Mouse (Mus musculus): ENCODE results near the gene Plek. TPM values are rescaled to one million over a fixed set of nuclear protein-coding genes. Genes with fewer than 3 reads are reported as not detected.

Plek gene
- polyA plus RNA-seq, 1 experiment from 2014 or later: 4.3 TPM

GRCm38 (mm10) chr11:16999387-16999786 lies 52.8 kb downstream of the Plek start:
- no peaks in the 10 kb centered on the region for H3K9me3 ChIP-seq
- WGBS: 86% methylated on average over 4 of the region's 4 CpGs
- no peak overlapping the region for H3K4me2 ChIP-seq
- H3K4me1 ChIP-seq: no peaks in the 10 kb centered on the region
- ATAC-seq (ENCODE audit: insufficient number of reproducible peaks, insufficient read depth, low FRiP score, low TSS enrichment, low read depth): no peak
- H3K4me3 ChIP-seq: no peak overlapping the region
- no peak overlapping the region for H3K27ac ChIP-seq
- H3K27me3 ChIP-seq: no peaks in the 10 kb centered on the region
- no peak overlapping the region for H3K9ac ChIP-seq
- H3K36me3 ChIP-seq: no peaks in the 10 kb centered on the region

- no peak overlapping the region for H3K9ac ChIP-seq
- no peak overlapping the region for H3K4me3 ChIP-seq
- no peak overlapping the region for H3K4me2 ChIP-seq
- no peaks in the 10 kb centered on the region for H3K27me3 ChIP-seq
- ATAC-seq (ENCODE audit: insufficient number of reproducible peaks, insufficient read depth, low FRiP score, low TSS enrichment, low read depth): no peak
- no peaks in the 10 kb centered on the region for H3K4me1 ChIP-seq
- H3K36me3 ChIP-seq: no peaks in the 10 kb centered on the region
- H3K27ac ChIP-seq: no peak overlapping the region
- no peaks in the 10 kb centered on the region for H3K9me3 ChIP-seq
These were observed 54.7 kb downstream of the Plek start for GRCm38 (mm10) chr11:16997465-16997864.

- no peaks in the 10 kb centered on the region for H3K36me3 ChIP-seq
- no peaks in the 10 kb centered on the region for H3K27me3 ChIP-seq
- H3K9me3 ChIP-seq: no peaks in the 10 kb centered on the region
- H3K9ac ChIP-seq: no peak overlapping the region
- no peak overlapping the region for H3K27ac ChIP-seq
- no peak overlapping the region for H3K4me3 ChIP-seq
- no peak for ATAC-seq (ENCODE audit: insufficient number of reproducible peaks, insufficient read depth, low FRiP score, low TSS enrichment, low read depth)
- no peak overlapping the region for H3K4me2 ChIP-seq
- no peaks in the 10 kb centered on the region for H3K4me1 ChIP-seq
These were observed 55.4 kb downstream of the Plek start for GRCm38 (mm10) chr11:16996818-16997217.

- 83% methylated on average over 6 of the region's 6 CpGs for WGBS
- ATAC-seq (ENCODE audit: insufficient number of reproducible peaks, insufficient read depth, low FRiP score, low TSS enrichment, low read depth): no peak
- H3K4me2 ChIP-seq: no peak overlapping the region
- H3K4me1 ChIP-seq: no peaks in the 10 kb centered on the region
- no peaks in the 10 kb centered on the region for H3K27me3 ChIP-seq
- no peaks in the 10 kb centered on the region for H3K9me3 ChIP-seq
- no peak overlapping the region for H3K4me3 ChIP-seq
- no peak overlapping the region for H3K9ac ChIP-seq
- H3K36me3 ChIP-seq: no peaks in the 10 kb centered on the region
- no peak overlapping the region for H3K27ac ChIP-seq
These were observed 59.3 kb downstream of the Plek start for GRCm38 (mm10) chr11:16992880-16993279.

- no peak overlapping the region for H3K27ac ChIP-seq
- H3K36me3 ChIP-seq: no peaks in the 10 kb centered on the region
- H3K4me2 ChIP-seq: no peak overlapping the region
- H3K9me3 ChIP-seq: no peaks in the 10 kb centered on the region
- no peak overlapping the region for H3K9ac ChIP-seq
- H3K4me3 ChIP-seq: no peak overlapping the region
- no peak for ATAC-seq (ENCODE audit: insufficient number of reproducible peaks, insufficient read depth, low FRiP score, low TSS enrichment, low read depth)
- H3K4me1 ChIP-seq: no peaks in the 10 kb centered on the region
- WGBS: 83% methylated on average over 5 of the region's 5 CpGs
- H3K27me3 ChIP-seq: no peaks in the 10 kb centered on the region
These were observed 62.3 kb downstream of the Plek start for GRCm38 (mm10) chr11:16989885-16990284.

- Histone ChIP-seq H3K9me3 (no peaks in the 10 kb centered on the region), H3K9ac (no peak overlapping the region), H3K27ac (no peak overlapping the region), H3K27me3 (no peaks in the 10 kb centered on the region), H3K36me3 (no peaks in the 10 kb centered on the region), H3K4me2 (no peak overlapping the region), H3K4me3 (no peak overlapping the region), H3K4me1 (no peaks in the 10 kb centered on the region)
- 78% methylated on average over 6 of the region's 6 CpGs for WGBS
- ATAC-seq (ENCODE audit: insufficient number of reproducible peaks, insufficient read depth, low FRiP score, low TSS enrichment, low read depth): no peak
These were observed 64.3 kb downstream of the Plek start for GRCm38 (mm10) chr11:16987745-16988328.

GRCm38 (mm10) chr11:16986550-16987187 lies 65.5 kb downstream of the Plek start:
- Histone ChIP-seq H3K9ac (no peak overlapping the region), H3K27ac (no peak overlapping the region), H3K36me3 (no peaks in the 10 kb centered on the region), H3K4me2 (no peak overlapping the region), H3K9me3 (no peaks in the 10 kb centered on the region), H3K27me3 (no peaks in the 10 kb centered on the region), H3K4me3 (no peak overlapping the region), H3K4me1 (no peaks in the 10 kb centered on the region)
- WGBS: 75% methylated on average over 7 of the region's 7 CpGs
- ATAC-seq (ENCODE audit: insufficient number of reproducible peaks, insufficient read depth, low FRiP score, low TSS enrichment, low read depth): no peak

- Histone ChIP-seq H3K36me3 (no peaks in the 10 kb centered on the region), H3K9ac (no peak overlapping the region), H3K4me1 (no peaks in the 10 kb centered on the region), H3K4me3 (no peak overlapping the region), H3K9me3 (no peaks in the 10 kb centered on the region), H3K27ac (no peak overlapping the region), H3K4me2 (no peak overlapping the region), H3K27me3 (no peaks in the 10 kb centered on the region)
- whole genome bisulfite sequencing: 90% methylated on average over 5 of the region's 5 CpGs
- ATAC-seq (ENCODE audit: insufficient number of reproducible peaks, insufficient read depth, low FRiP score, low TSS enrichment, low read depth): no peak
These were observed 73.9 kb downstream of the Plek start for GRCm38 (mm10) chr11:16978161-16978707.

GRCm38 (mm10) chr11:16977611-16978010 lies 74.6 kb downstream of the Plek start:
- Histone ChIP-seq H3K36me3 (no peaks in the 10 kb centered on the region), H3K27me3 (no peaks in the 10 kb centered on the region), H3K9ac (no peak overlapping the region), H3K27ac (no peak overlapping the region), H3K4me2 (no peak overlapping the region), H3K9me3 (no peaks in the 10 kb centered on the region), H3K4me3 (no peak overlapping the region), H3K4me1 (no peaks in the 10 kb centered on the region)
- 75% methylated on average over 2 of the region's 2 CpGs for WGBS
- ATAC-seq (ENCODE audit: insufficient number of reproducible peaks, insufficient read depth, low FRiP score, low TSS enrichment, low read depth): no peak

- H3K27me3 ChIP-seq: no peaks in the 10 kb centered on the region
- no peak overlapping the region for H3K9ac ChIP-seq
- no peaks in the 10 kb centered on the region for H3K36me3 ChIP-seq
- H3K4me2 ChIP-seq: no peak overlapping the region
- no peak for ATAC-seq (ENCODE audit: insufficient number of reproducible peaks, insufficient read depth, low FRiP score, low TSS enrichment, low read depth)
- no peak overlapping the region for H3K4me3 ChIP-seq
- H3K4me1 ChIP-seq: no peaks in the 10 kb centered on the region
- no peaks in the 10 kb centered on the region for H3K9me3 ChIP-seq
- 76% methylated on average over 4 of the region's 4 CpGs for WGBS
- no peak overlapping the region for H3K27ac ChIP-seq
These were observed 75.2 kb downstream of the Plek start for GRCm38 (mm10) chr11:16976937-16977336.

GRCm38 (mm10) chr11:16973086-16973485 lies 79.1 kb downstream of the Plek start:
- H3K4me2 ChIP-seq: no peak overlapping the region
- no peaks in the 10 kb centered on the region for H3K9me3 ChIP-seq
- H3K36me3 ChIP-seq: no peaks in the 10 kb centered on the region
- H3K9ac ChIP-seq: no peak overlapping the region
- H3K27me3 ChIP-seq: no peaks in the 10 kb centered on the region
- H3K4me1 ChIP-seq: no peaks in the 10 kb centered on the region
- no peak for ATAC-seq (ENCODE audit: insufficient number of reproducible peaks, insufficient read depth, low FRiP score, low TSS enrichment, low read depth)
- WGBS: 78% methylated on average over 1 of the region's 1 CpGs
- H3K4me3 ChIP-seq: no peak overlapping the region
- H3K27ac ChIP-seq: no peak overlapping the region

GRCm38 (mm10) chr11:16972027-16972426 lies 80.2 kb downstream of the Plek start:
- Histone ChIP-seq H3K4me1 (no peaks in the 10 kb centered on the region), H3K27ac (no peak overlapping the region), H3K9ac (no peak overlapping the region), H3K27me3 (no peaks in the 10 kb centered on the region), H3K36me3 (no peaks in the 10 kb centered on the region), H3K4me2 (no peak overlapping the region), H3K4me3 (no peak overlapping the region), H3K9me3 (no peaks in the 10 kb centered on the region)
- WGBS: 84% methylated on average over 3 of the region's 3 CpGs
- no peak for ATAC-seq (ENCODE audit: insufficient number of reproducible peaks, insufficient read depth, low FRiP score, low TSS enrichment, low read depth)

Data from embryonic facial prominence, embryonic 13.5 days (tissue).